Mouse (Mus musculus): ENCODE results near the gene Tespa1.
"Not testable (repeated sequence)": the region's sequence is repeated elsewhere in the genome, so short reads cannot be mapped to it uniquely, and the experiment has no call there.

Gene Tespa1

DNA sequence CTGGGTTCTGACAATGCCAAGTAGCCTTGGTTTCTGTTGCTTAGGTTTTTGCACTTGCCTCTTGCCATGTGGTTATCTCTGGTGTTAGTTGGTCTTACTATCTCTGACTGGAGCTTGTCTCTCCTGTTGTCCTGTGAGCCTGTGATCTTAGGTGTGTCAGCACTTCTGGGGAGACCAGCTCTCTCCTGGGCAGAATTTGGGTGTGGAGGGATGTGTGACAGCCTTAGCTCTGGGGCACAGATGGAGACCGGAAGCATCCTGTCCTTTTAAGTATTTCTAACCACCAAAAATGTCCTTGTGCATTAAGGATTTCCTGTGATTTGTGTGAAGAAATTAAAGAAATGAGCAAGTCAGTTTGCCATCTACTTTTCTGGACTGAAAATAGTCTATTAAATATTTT, 21.4 kb downstream of the Tespa1 start:
- peak in 1 of 2 experiments; percentile 19 for DNase-seq (ENCODE audit: low read depth in 2 of 2, low spot score in 2 of 2)

GRCm38 (mm10) chr10:130363438-130364164, 40.9 kb downstream of the Tespa1 start:
- DNase-seq (ENCODE audit: low read depth in 2 of 2, low spot score in 2 of 2), result no peak

- no peak for DNase-seq (ENCODE audit: low read depth in 2 of 2, low spot score in 2 of 2)
These were observed 42.1 kb downstream of the Tespa1 start for GRCm38 (mm10) chr10:130364766-130365165.

- no peak for DNase-seq (ENCODE audit: low read depth in 2 of 2, low spot score in 2 of 2)
These were observed 45.7 kb downstream of the Tespa1 start for GRCm38 (mm10) chr10:130368384-130368783.

DNA sequence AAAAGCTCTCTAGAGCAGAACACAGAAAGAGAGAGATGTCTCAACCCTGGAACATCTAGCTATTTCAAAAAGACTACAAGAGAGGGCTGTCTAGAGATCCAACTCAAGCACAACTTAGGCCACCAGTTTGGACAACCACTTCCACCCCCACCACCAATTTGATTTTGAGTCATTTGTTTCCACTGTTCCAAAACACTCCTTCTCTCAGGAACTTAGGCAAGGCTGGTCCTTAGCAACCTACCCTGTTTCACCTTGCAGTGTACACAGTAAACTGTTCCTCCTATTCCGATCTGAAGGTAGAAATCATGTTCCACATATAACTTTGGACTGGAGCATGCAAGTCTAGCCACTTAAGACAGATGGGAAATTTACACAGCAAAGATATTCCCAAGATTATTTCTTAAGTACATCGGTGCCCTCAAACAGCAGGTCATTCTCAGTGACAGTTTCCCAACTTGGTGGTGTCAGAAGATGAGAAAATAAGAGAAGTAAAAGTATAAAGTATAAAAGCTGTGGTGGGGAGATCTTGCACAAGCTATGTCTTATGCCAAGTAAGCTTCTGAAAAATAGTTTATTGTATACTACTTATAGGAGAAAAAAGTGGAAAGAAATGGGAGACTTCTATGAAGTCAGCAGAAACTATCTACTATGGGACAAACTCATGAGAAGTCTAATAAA, 47.5 kb downstream of the Tespa1 start:
- no peak for DNase-seq (ENCODE audit: low read depth in 2 of 2, low spot score in 2 of 2)

- DNase-seq (ENCODE audit: low read depth in 2 of 2, low spot score in 2 of 2), result no peak
These were observed 49.0 kb downstream of the Tespa1 start for GRCm38 (mm10) chr10:130371644-130372043.

DNA sequence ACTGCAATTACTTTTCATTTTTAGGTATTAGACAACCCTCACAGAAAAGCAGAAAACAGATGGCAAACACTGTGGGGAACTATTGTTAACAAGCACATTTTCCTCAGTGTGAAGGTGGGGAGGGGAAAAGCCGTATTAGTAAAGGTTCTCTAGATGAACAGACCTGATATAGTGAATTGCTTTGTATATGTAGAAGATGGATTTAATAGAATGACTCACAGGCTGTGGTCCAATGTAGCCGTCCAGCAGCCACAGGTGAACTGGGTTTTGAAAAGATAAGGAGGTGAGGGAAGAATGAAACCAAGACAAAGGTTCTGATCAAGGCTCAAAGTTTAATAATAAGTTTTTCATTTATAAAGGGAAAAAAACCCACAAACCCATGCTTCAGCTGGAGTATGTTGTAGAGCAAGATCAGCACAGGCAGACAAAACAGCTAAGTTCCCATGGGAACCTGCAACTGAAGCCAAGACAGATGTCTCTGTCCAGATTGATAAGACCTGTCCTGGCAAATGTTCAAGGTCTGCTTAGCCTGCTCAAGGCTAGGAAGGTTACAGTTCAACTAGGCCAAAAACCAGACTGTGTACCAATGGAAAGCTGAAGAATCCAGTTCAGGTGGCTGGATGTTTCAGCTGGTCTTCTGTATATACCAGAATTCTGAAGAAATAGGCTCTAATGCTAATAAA, 50.0 kb downstream of the Tespa1 start:
- no peak for DNase-seq (ENCODE audit: low read depth in 2 of 2, low spot score in 2 of 2)

DNA sequence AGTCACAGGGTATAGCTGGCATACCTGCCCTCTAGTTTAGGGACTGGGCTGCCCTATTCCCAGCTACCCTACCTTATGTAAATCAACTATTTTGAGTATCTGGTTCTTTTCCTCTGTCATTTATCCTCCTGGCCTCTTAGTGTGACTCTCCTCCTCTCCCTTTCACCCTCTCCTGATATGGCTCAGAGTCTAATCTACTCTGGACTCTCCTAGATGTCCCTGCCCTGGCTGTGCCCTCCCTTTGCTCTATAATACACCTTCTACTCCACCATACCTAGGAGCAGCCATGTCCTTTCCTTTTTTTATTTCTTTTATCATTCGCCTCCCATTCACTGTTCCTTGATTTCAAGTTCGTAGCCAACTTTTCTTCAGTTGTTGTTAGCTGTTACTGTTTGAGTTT, 52.5 kb downstream of the Tespa1 start:
- no peak for DNase-seq (ENCODE audit: low read depth in 2 of 2, low spot score in 2 of 2)

DNA sequence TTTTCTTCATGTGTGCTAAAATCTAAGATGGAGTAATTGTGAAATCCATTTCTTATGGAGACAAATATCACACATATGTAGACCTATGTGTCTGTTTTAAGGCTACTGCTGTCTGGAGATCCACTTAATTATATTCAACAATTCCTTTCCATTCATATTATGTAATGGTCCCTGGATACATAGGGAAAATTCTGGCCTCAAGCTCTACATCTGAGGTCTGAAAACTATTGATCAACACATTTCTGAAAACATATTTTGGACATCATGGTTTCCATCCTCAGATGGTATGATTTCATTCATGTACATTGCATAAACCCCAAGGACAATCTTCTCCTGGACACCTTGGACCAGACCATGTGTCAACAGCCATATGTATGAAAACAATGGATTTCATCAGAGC, 71.6 kb downstream of the Tespa1 start, which contains the start of gene Vmn2r84:
TSS of gene Vmn2r84 (minus strand) at position 101 of the 400 bp plus-strand sequence.
- DNase-seq (ENCODE audit: low read depth in 2 of 2, low spot score in 2 of 2), result no peak

DNA sequence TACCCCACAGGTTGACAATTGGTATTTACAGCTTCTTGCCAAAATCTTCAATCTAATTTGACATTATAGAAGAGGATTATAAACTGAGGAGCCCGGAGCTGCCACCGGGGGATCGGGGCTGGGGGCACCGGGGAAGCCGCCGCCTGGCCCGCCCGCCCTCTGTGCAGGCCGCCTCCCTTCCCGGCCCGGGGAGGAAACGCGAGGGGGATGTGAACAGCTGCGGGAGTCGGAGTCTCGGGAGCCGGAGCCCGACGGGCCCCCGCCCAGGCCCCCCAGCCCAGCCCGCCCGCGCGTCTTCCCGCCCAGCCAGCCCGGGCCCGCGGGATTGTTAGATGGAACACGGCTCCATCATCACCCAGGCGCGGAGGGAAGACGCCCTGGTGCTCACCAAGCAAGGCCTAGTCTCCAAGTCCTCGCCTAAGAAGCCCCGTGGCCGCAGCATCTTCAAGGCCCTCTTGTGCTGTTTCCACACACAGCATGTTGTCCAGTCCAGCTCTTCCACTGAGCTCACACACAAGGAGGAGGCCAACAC, 89.6 kb downstream of the Tespa1 start:
- not testable (repeated sequence) for DNase-seq (ENCODE audit: low read depth in 2 of 2, low spot score in 2 of 2)
